Mouse (Mus musculus): Measurements from ENCODE around the gene Sema3f. TPM values are rescaled to one million over a fixed set of nuclear protein-coding genes. Genes with fewer than 3 reads are reported as not detected.
A peak's percentile ranks its signal among the peaks of the same experiment; 100 is the strongest.

Sema3f gene
- polyA plus RNA-seq, 1 experiment, result 12.3 TPM

GRCm38 (mm10) chr9:107701594-107701993, 8.7 kb downstream of the Sema3f start:
- H3K4me1 ChIP-seq (ENCODE audit: control insufficient read depth, insufficient read depth, low read length), result no peaks in the 10 kb centered on the region
- H3K27ac ChIP-seq (ENCODE audit: insufficient read depth, low read length), result no peak overlapping the region
- no peak overlapping the region for H3K4me3 ChIP-seq (ENCODE audit: low read depth, low read length)
- H3K9me3 ChIP-seq (replicated peaks; ENCODE audit: control insufficient read depth, insufficient read depth, low read length, poor library complexity, severe bottlenecking), result no peaks in the 10 kb centered on the region
- no peak for TF ChIP-seq CTCF (IDR thresholded peaks at IDR 0.05; ENCODE audit: low read depth, low read length)
- no peak for TF ChIP-seq POLR2A (IDR thresholded peaks at IDR 0.05; ENCODE audit: insufficient read depth, low read length)
- no peak for TF ChIP-seq EP300 (IDR thresholded peaks at IDR 0.05; ENCODE audit: insufficient read depth, low read depth, low read length)
- no peaks in the 10 kb centered on the region for H3K36me3 ChIP-seq (ENCODE audit: control insufficient read depth, insufficient read depth, low read length, poor library complexity, severe bottlenecking)
- H3K9ac ChIP-seq (ENCODE audit: low read depth, poor library complexity, severe bottlenecking), result no peak overlapping the region
- no peaks in the 10 kb centered on the region for H3K27me3 ChIP-seq (ENCODE audit: control insufficient read depth, insufficient read depth, low read length, poor library complexity, severe bottlenecking)

GRCm38 (mm10) chr9:107700114-107700571, 10.1 kb downstream of the Sema3f start:
- TF ChIP-seq CTCF (IDR thresholded peaks at IDR 0.05; ENCODE audit: low read depth, low read length), result no peak
- no peak for TF ChIP-seq EP300 (IDR thresholded peaks at IDR 0.05; ENCODE audit: insufficient read depth, low read depth, low read length)
- TF ChIP-seq POLR2A (IDR thresholded peaks at IDR 0.05; ENCODE audit: insufficient read depth, low read length), result no peak
- Histone ChIP-seq H3K27me3 (ENCODE audit: control insufficient read depth, insufficient read depth, low read length, poor library complexity, severe bottlenecking) (no peaks in the 10 kb centered on the region), H3K27ac (ENCODE audit: insufficient read depth, low read length) (no peak overlapping the region), H3K4me3 (ENCODE audit: low read depth, low read length) (no peak overlapping the region), H3K36me3 (ENCODE audit: control insufficient read depth, insufficient read depth, low read length, poor library complexity, severe bottlenecking) (no peaks in the 10 kb centered on the region), H3K9me3 (replicated peaks; ENCODE audit: control insufficient read depth, insufficient read depth, low read length, poor library complexity, severe bottlenecking) (no peaks in the 10 kb centered on the region), H3K4me1 (ENCODE audit: control insufficient read depth, insufficient read depth, low read length) (no peaks in the 10 kb centered on the region), H3K9ac (ENCODE audit: low read depth, poor library complexity, severe bottlenecking) (no peak overlapping the region)

- no peaks in the 10 kb centered on the region for H3K36me3 ChIP-seq (ENCODE audit: control insufficient read depth, insufficient read depth, low read length, poor library complexity, severe bottlenecking)
- H3K4me1 ChIP-seq (ENCODE audit: control insufficient read depth, insufficient read depth, low read length), result no peaks in the 10 kb centered on the region
- H3K4me3 ChIP-seq (ENCODE audit: low read depth, low read length), result no peak overlapping the region
- TF ChIP-seq POLR2A (IDR thresholded peaks at IDR 0.05; ENCODE audit: insufficient read depth, low read length) (no peak), EP300 (IDR thresholded peaks at IDR 0.05; ENCODE audit: insufficient read depth, low read depth, low read length) (no peak), CTCF (IDR thresholded peaks at IDR 0.05; ENCODE audit: low read depth, low read length) (no peak)
- H3K9ac ChIP-seq (ENCODE audit: low read depth, poor library complexity, severe bottlenecking), result no peak overlapping the region
- no peak overlapping the region for H3K27ac ChIP-seq (ENCODE audit: insufficient read depth, low read length)
- no peaks in the 10 kb centered on the region for H3K9me3 ChIP-seq (replicated peaks; ENCODE audit: control insufficient read depth, insufficient read depth, low read length, poor library complexity, severe bottlenecking)
- no peaks in the 10 kb centered on the region for H3K27me3 ChIP-seq (ENCODE audit: control insufficient read depth, insufficient read depth, low read length, poor library complexity, severe bottlenecking)
Observed at GRCm38 (mm10) chr9:107699376-107699980, 10.8 kb downstream of the Sema3f start.

DNA sequence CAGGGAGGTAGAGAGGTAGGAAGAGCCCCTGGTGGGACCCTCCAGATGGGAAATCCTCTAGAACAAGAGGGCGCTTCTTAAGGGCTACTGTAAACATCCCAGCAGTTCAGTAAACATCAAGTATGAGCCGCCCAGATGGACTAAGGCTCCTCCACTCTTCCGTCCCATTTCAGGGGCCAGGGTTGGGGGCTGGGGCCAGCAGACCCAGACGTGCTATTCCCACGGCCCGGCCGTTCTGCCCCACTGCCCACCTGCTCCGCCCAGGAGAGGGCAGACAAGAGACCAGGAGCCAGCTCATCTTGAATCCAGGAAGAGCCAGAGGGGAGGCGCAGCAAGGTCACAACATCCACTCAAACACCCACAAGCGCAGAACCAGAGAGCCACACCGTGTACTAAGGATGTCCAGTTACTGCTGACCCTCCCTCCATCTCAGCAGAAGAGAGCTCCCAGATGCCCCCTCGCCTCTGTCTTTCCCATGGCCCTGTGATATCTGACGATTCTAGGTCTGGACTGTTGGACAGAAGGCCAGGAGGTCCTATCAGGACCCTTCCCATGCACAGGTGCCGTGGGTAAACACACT, 11.6 kb downstream of the Sema3f start:
- no peak for TF ChIP-seq CTCF (IDR thresholded peaks at IDR 0.05; ENCODE audit: low read depth, low read length)
- TF ChIP-seq EP300 (IDR thresholded peaks at IDR 0.05; ENCODE audit: insufficient read depth, low read depth, low read length), result no peak
- no peak for TF ChIP-seq POLR2A (IDR thresholded peaks at IDR 0.05; ENCODE audit: insufficient read depth, low read length)
- Histone ChIP-seq H3K36me3 (ENCODE audit: control insufficient read depth, insufficient read depth, low read length, poor library complexity, severe bottlenecking) (no peaks in the 10 kb centered on the region), H3K4me3 (ENCODE audit: low read depth, low read length) (0 out of 2 replicates have a peak overlapping the region, but pooled peaks have one; percentile 14), H3K9ac (ENCODE audit: low read depth, poor library complexity, severe bottlenecking) (no peak overlapping the region), H3K4me1 (ENCODE audit: control insufficient read depth, insufficient read depth, low read length) (no peaks in the 10 kb centered on the region), H3K27ac (ENCODE audit: insufficient read depth, low read length) (no peak overlapping the region), H3K27me3 (ENCODE audit: control insufficient read depth, insufficient read depth, low read length, poor library complexity, severe bottlenecking) (no peaks in the 10 kb centered on the region), H3K9me3 (replicated peaks; ENCODE audit: control insufficient read depth, insufficient read depth, low read length, poor library complexity, severe bottlenecking) (no peaks in the 10 kb centered on the region)

DNA sequence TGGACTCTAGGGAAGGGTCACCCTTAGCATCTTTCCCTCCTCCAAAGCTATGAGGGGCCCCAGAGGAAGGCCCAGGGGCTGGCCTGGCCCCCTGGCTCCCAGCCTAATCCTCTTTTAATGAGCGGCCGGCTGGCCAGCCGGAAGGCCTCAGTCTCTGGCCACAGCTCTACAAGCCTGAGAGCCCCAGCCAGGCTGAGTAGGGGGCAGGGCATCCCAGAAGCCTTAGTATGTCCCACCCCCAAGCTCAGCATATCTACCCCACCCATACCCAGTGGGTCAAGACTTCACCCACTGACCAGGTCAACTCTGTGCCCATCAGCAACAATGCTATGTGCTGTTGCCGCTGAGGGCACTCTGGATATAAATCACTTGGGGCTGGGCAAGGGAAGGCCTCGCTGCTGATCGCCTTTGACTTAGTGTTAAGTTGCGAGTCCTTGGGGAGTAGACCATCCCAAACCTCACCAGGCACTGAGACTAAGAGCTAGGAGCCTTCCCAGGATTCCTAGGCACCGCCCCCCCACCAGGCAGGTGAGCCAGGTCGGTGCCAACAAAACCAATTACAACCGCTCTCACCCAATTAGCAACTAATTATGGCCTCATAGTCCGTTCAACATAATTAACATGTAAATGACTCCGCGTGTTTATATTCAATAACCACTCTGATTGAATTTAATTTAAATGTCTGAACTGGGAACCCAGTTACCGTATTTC, 12.3 kb downstream of the Sema3f start:
- H3K27ac ChIP-seq (ENCODE audit: insufficient read depth, low read length), result no peak overlapping the region
- TF ChIP-seq CTCF (IDR thresholded peaks at IDR 0.05; ENCODE audit: low read depth, low read length) (no peak), POLR2A (IDR thresholded peaks at IDR 0.05; ENCODE audit: insufficient read depth, low read length) (no peak), EP300 (IDR thresholded peaks at IDR 0.05; ENCODE audit: insufficient read depth, low read depth, low read length) (no peak)
- H3K27me3 ChIP-seq (ENCODE audit: control insufficient read depth, insufficient read depth, low read length, poor library complexity, severe bottlenecking), result no peaks in the 10 kb centered on the region
- H3K36me3 ChIP-seq (ENCODE audit: control insufficient read depth, insufficient read depth, low read length, poor library complexity, severe bottlenecking), result no peaks in the 10 kb centered on the region
- no peaks in the 10 kb centered on the region for H3K4me1 ChIP-seq (ENCODE audit: control insufficient read depth, insufficient read depth, low read length)
- no peaks in the 10 kb centered on the region for H3K9me3 ChIP-seq (replicated peaks; ENCODE audit: control insufficient read depth, insufficient read depth, low read length, poor library complexity, severe bottlenecking)
- no peak overlapping the region for H3K4me3 ChIP-seq (ENCODE audit: low read depth, low read length)
- H3K9ac ChIP-seq (ENCODE audit: low read depth, poor library complexity, severe bottlenecking), result no peak overlapping the region

Data from ES-Bruce4 (cell line).